Mouse (Mus musculus) limb, embryonic 11.5 days (tissue): Measurements from ENCODE around the gene Mast3. TPM values are rescaled to one million over a fixed set of nuclear protein-coding genes. Genes with fewer than 3 reads are reported as not detected.

Source experiments
- ATAC-seq: fragments of 200-750 bp; cut with Nextera tagmentation; 2 replicates; pipeline ENCODE4 v1.8.0; 2017; ENCODE audit warnings: low read depth; ENCODE audit not compliant: insufficient number of reproducible peaks, low FRiP score, low TSS enrichment
- DNase-seq: peaks from one replicate; pipeline ENCODE4 v3.0.0-alpha.2; 2015; ENCODE audit warnings: low spot score
- H3K27ac ChIP-seq: fragments of 300-500 bp; sonication (generic); replicated peaks from 2 replicates; pipeline ENCODE4 v1.5.1; 2014; ENCODE audit warnings: low read depth, mild to moderate bottlenecking, low read length
- H3K27me3 ChIP-seq: fragments of 300-500 bp; sonication (generic); 2 replicates; pipeline ENCODE4 v1.6.1; 2014; ENCODE audit warnings: mild to moderate bottlenecking, low read length, mixed read lengths; ENCODE audit not compliant: control insufficient read depth, insufficient read depth
- H3K36me3 ChIP-seq: fragments of 300-500 bp; sonication (generic); 2 replicates; pipeline ENCODE4 v1.6.1; 2014; ENCODE audit warnings: mild to moderate bottlenecking, low read length, moderate library complexity, mixed read lengths; ENCODE audit not compliant: control insufficient read depth, insufficient read depth
- H3K4me1 ChIP-seq: fragments of 300-500 bp; sonication (generic); 2 replicates; pipeline ENCODE4 v1.6.1; 2014; ENCODE audit warnings: low read length, mixed read lengths; ENCODE audit not compliant: control insufficient read depth, insufficient read depth
- H3K4me2 ChIP-seq: fragments of 300-500 bp; sonication (generic); 2 replicates; pipeline ENCODE4 v1.6.1; 2014; ENCODE audit warnings: low read depth, mild to moderate bottlenecking, moderate library complexity; ENCODE audit not compliant: severe bottlenecking
- H3K4me3 ChIP-seq: fragments of 300-500 bp; sonication (generic); 2 replicates; pipeline ENCODE4 v1.5.1; 2014; ENCODE audit warnings: low read depth, low read length
- H3K9ac ChIP-seq: fragments of 300-500 bp; sonication (generic); 2 replicates; pipeline ENCODE4 v1.6.1; 2014; ENCODE audit warnings: mild to moderate bottlenecking, low read length
- H3K9me3 ChIP-seq: fragments of 300-500 bp; sonication (generic); 2 replicates; pipeline ENCODE4 v1.6.1; 2016; ENCODE audit warnings: low read length; ENCODE audit not compliant: control insufficient read depth
- WGBS: fragments of 180-500 bp; shearing (Covaris S2); extraction: QIAGEN DNeasy Blood & Tissue Kit; methylation state at CpG from one replicate; pipeline ENCODE4 v1.1.7; 2014; 5-methylcytosine and 5-hydroxymethylcytosine counted together
- polyA plus RNA-seq: library from polyadenylated mRNA; unstranded; fragments of >200 nt; fragmentation: Nextera tagmentation; extraction: Ambion mirVana; gene quantifications from 2 replicates; pipeline ENCODE4 v1.2.1, GENCODE M21; 2014

Gene Mast3
- polyA plus RNA-seq, 1 experiment from 2014 or later, result 14.6 TPM

- no peak overlapping the region for H3K9ac ChIP-seq
Measured at GRCm38 (mm10) chr8:70846371-70847154, 41.7 kb upstream of the Mast3 start.

GRCm38 (mm10) chr8:70845108-70845507, 40.3 kb upstream of the Mast3 start:
- Histone ChIP-seq H3K4me2 (no peak overlapping the region), H3K9ac (no peak overlapping the region), H3K4me3 (no peak overlapping the region), H3K4me1 (0 out of 2 replicates have a peak, but pooled peaks cover 6% of the 10 kb centered on the region), H3K36me3 (no peaks in the 10 kb centered on the region), H3K27me3 (no peaks in the 10 kb centered on the region), H3K9me3 (no peaks in the 10 kb centered on the region), H3K27ac (no peak overlapping the region)
- no peak for ATAC-seq
- no peak for DNase-seq
- WGBS, result 49% methylated on average over 5 of the region's 5 CpGs

More at GRCm38 (mm10) chr8:70846371-70847154, 41.7 kb upstream of the Mast3 start:
- Histone ChIP-seq H3K4me1 (no peaks in the 10 kb centered on the region; the same call in 1 of the 2 replicates), H3K4me3 (no peak overlapping the region), H3K4me2 (no peak overlapping the region), H3K27ac (no peak overlapping the region), H3K27me3 (no peaks in the 10 kb centered on the region), H3K36me3 (no peaks in the 10 kb centered on the region), H3K9me3 (no peaks in the 10 kb centered on the region)
- DNase-seq (no peak), ATAC-seq (no peak)
- WGBS, result 50% methylated on average over 15 of the region's 15 CpGs

- Histone ChIP-seq H3K9me3 (no peaks in the 10 kb centered on the region), H3K4me2 (no peak overlapping the region), H3K27ac (no peak overlapping the region), H3K36me3 (no peaks in the 10 kb centered on the region), H3K9ac (no peak overlapping the region), H3K4me1 (0 out of 2 replicates have a peak, but pooled peaks cover 8% of the 10 kb centered on the region), H3K4me3 (no peak overlapping the region), H3K27me3 (no peaks in the 10 kb centered on the region)
- whole genome bisulfite sequencing, result under 1% methylated on average over 6 of the region's 6 CpGs
- ATAC-seq (no peak), DNase-seq (peak; percentile 98)
Measured at GRCm38 (mm10) chr8:70844523-70844922, 39.7 kb upstream of the Mast3 start.

GRCm38 (mm10) chr8:70843941-70844340, 39.1 kb upstream of the Mast3 start:
- WGBS, result 88% methylated on average over 8 of the region's 8 CpGs
- Histone ChIP-seq H3K36me3 (no peaks in the 10 kb centered on the region), H3K27ac (no peak overlapping the region), H3K4me3 (no peak overlapping the region), H3K9ac (no peak overlapping the region), H3K27me3 (no peaks in the 10 kb centered on the region), H3K9me3 (no peaks in the 10 kb centered on the region), H3K4me1 (0 out of 2 replicates have a peak, but pooled peaks cover 8% of the 10 kb centered on the region), H3K4me2 (no peak overlapping the region)
- no peak for ATAC-seq
- no peak for DNase-seq

GRCm38 (mm10) chr8:70843214-70843773, 38.4 kb upstream of the Mast3 start:
- Histone ChIP-seq H3K9ac (no peak overlapping the region), H3K4me3 (no peak overlapping the region), H3K36me3 (no peaks in the 10 kb centered on the region), H3K4me1 (peaks cover 8% of the 10 kb centered on the region; the same call in 1 of the 2 replicates), H3K27ac (0 out of 2 replicates have a peak overlapping the region, but pooled peaks have one; percentile 21), H3K4me2 (no peak overlapping the region), H3K9me3 (no peaks in the 10 kb centered on the region), H3K27me3 (no peaks in the 10 kb centered on the region)
- no peak for DNase-seq
- 82% methylated on average over 5 of the region's 5 CpGs for WGBS
- ATAC-seq, result no peak

GRCm38 (mm10) chr8:70842484-70842883, 37.6 kb upstream of the Mast3 start:
- no peaks in the 10 kb centered on the region for H3K36me3 ChIP-seq
- 68% methylated on average over 25 of the region's 25 CpGs for WGBS
- DNase-seq (no peak), ATAC-seq (no peak)
- H3K4me3 ChIP-seq, result no peak overlapping the region
- H3K9me3 ChIP-seq, result no peaks in the 10 kb centered on the region
- no peak overlapping the region for H3K4me2 ChIP-seq
- H3K27ac ChIP-seq, result no peak overlapping the region
- no peak overlapping the region for H3K9ac ChIP-seq
- peaks cover 8% of the 10 kb centered on the region; the same call in 1 of the 2 replicates for H3K4me1 ChIP-seq
- H3K27me3 ChIP-seq, result no peaks in the 10 kb centered on the region

GRCm38 (mm10) chr8:70841147-70842072, 36.6 kb upstream of the Mast3 start:
- WGBS, result 40% methylated on average over 22 of the region's 22 CpGs
- no peak overlapping the region for H3K27ac ChIP-seq
- H3K36me3 ChIP-seq, result no peaks in the 10 kb centered on the region
- peak overlapping the region; percentile 17; the same call in 1 of the 2 replicates for H3K9ac ChIP-seq
- H3K27me3 ChIP-seq, result no peaks in the 10 kb centered on the region
- peaks cover 8% of the 10 kb centered on the region; the same call in 1 of the 2 replicates for H3K4me1 ChIP-seq
- ATAC-seq (no peak), DNase-seq (peak; percentile 99)
- H3K9me3 ChIP-seq, result no peaks in the 10 kb centered on the region
- no peak overlapping the region; the same call in 1 of the 2 replicates for H3K4me2 ChIP-seq
- H3K4me3 ChIP-seq, result no peak overlapping the region

- 62% methylated on average over 10 of the region's 10 CpGs for WGBS
- no peaks in the 10 kb centered on the region for H3K27me3 ChIP-seq
- peaks cover 8% of the 10 kb centered on the region; the same call in 1 of the 2 replicates for H3K4me1 ChIP-seq
Measured at GRCm38 (mm10) chr8:70840590-70840989, 35.7 kb upstream of the Mast3 start.

More at GRCm38 (mm10) chr8:70840590-70840989, 35.7 kb upstream of the Mast3 start:
- Histone ChIP-seq H3K4me2 (no peak overlapping the region), H3K9ac (no peak overlapping the region), H3K4me3 (no peak overlapping the region), H3K27ac (no peak overlapping the region), H3K36me3 (no peaks in the 10 kb centered on the region), H3K9me3 (no peaks in the 10 kb centered on the region)
- ATAC-seq (no peak), DNase-seq (no peak)
